Mouse (Mus musculus) hindbrain, embryonic 15.5 days (tissue): Measurements from ENCODE around the gene Top2b. TPM values are rescaled to one million over a fixed set of nuclear protein-coding genes. Genes with fewer than 3 reads are reported as not detected.

ENCODE experiments used
- ATAC-seq: fragments of 200-750 bp; cut with Nextera tagmentation; 2 replicates; pipeline ENCODE4 v1.8.0; 2017; ENCODE audit warnings: low read depth, moderate number of reproducible peaks, moderate TSS enrichment; ENCODE audit not compliant: low FRiP score
- H3K27ac ChIP-seq: fragments of 300-500 bp; sonication (generic); replicated peaks from 2 replicates; pipeline ENCODE4 v1.5.1; 2015; ENCODE audit warnings: mild to moderate bottlenecking, inconsistent platforms
- H3K27me3 ChIP-seq: fragments of 300-500 bp; sonication (generic); 2 replicates; pipeline ENCODE4 v1.6.1; 2015; ENCODE audit warnings: control low read depth, inconsistent platforms
- H3K36me3 ChIP-seq: fragments of 300-500 bp; sonication (generic); 2 replicates; pipeline ENCODE4 v1.6.1; 2015; ENCODE audit warnings: control low read depth, inconsistent platforms
- H3K4me1 ChIP-seq: fragments of 300-500 bp; sonication (generic); replicated peaks from 2 replicates; pipeline ENCODE4 v1.6.1; 2015; ENCODE audit warnings: control low read depth, inconsistent platforms
- H3K4me2 ChIP-seq: fragments of 300-500 bp; sonication (generic); 2 replicates; pipeline ENCODE4 v1.6.1; 2015; ENCODE audit warnings: moderate library complexity, mild to moderate bottlenecking, inconsistent platforms
- H3K4me3 ChIP-seq: fragments of 300-500 bp; sonication (generic); 2 replicates; pipeline ENCODE4 v1.5.1; 2015; ENCODE audit warnings: mild to moderate bottlenecking, inconsistent platforms
- H3K9ac ChIP-seq: fragments of 300-500 bp; sonication (generic); 2 replicates; pipeline ENCODE4 v1.6.1; 2015; ENCODE audit warnings: inconsistent platforms
- H3K9me3 ChIP-seq: fragments of 300-500 bp; sonication (generic); 2 replicates; pipeline ENCODE4 v1.6.1; 2016; ENCODE audit warnings: control low read depth, inconsistent platforms
- WGBS: fragments of 180-500 bp; shearing (Covaris S2); methylation state at CpG from one replicate; pipeline ENCODE4 v1.1.7; 2015; 5-methylcytosine and 5-hydroxymethylcytosine counted together
- polyA plus RNA-seq: library from polyadenylated mRNA; unstranded; fragments of >200 nt; fragmentation: Nextera tagmentation; extraction: Ambion mirVana; gene quantifications from 2 replicates; pipeline ENCODE4 v1.2.1, GENCODE M21; 2015

The Top2b gene
- polyA plus RNA-seq, 1 experiment from 2014 or later, result 83.8 TPM

DNA sequence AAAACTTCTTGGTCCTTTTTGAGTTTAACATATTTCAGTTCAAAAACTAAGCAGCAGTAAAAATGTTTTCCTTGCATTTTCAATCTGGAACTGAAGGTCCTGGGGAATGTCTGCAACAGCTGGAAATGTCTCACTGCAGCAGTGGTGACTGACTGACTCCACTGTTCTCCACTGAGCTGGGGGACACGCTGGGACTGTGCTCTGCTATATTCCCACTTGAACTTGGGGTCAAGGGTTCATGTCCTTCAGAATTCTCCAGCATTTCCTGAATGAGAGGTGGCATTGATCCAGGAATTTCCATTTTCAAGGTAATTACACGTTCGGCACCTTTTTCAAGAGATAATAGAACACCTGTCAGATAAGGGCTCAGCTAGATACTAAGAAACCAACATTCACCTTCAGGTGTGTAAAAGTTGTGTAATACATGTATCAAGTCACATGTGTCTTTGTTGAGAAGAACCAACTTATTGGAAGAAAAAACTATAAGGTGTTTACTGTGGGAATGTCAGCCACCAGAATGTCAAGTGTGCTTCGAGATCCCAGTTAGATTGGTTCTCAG, 67.0 kb downstream of the Top2b start:
- WGBS, result 67% methylated on average over 4 of the region's 4 CpGs
- H3K9ac ChIP-seq, result no peak overlapping the region
- no peak overlapping the region for H3K27ac ChIP-seq
- ATAC-seq, result no peak
- no peaks in the 10 kb centered on the region for H3K27me3 ChIP-seq
- H3K4me2 ChIP-seq, result no peak overlapping the region
- peaks cover 26% of the 10 kb centered on the region for H3K36me3 ChIP-seq
- H3K4me1 ChIP-seq, result no peaks in the 10 kb centered on the region
- H3K9me3 ChIP-seq, result no peaks in the 10 kb centered on the region
- no peak overlapping the region for H3K4me3 ChIP-seq

DNA sequence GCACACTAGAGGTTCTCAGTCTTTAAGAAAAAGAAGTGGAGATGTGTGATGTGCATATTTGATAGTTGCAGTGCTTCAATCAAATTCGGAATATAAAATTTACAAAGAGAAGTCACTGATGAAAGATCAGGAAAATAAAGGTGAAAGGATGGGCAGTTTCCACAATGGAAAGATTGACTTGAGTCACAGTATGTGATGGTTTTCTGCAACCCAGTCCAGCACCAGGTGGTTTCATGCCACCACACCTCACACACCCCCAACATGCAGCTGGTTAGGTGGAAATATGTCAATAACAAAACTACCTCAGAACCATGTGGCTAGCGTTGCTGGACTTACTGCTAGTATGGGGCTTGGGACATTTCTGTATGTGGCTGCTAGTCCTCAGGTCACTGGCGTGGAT, 67.6 kb downstream of the Top2b start:
- Histone ChIP-seq H3K9ac (no peak overlapping the region), H3K9me3 (no peaks in the 10 kb centered on the region), H3K36me3 (peaks cover 23% of the 10 kb centered on the region), H3K4me1 (no peaks in the 10 kb centered on the region), H3K27ac (no peak overlapping the region), H3K27me3 (no peaks in the 10 kb centered on the region), H3K4me3 (no peak overlapping the region), H3K4me2 (no peak overlapping the region)
- WGBS, result 95% methylated on average over 3 of the region's 3 CpGs
- ATAC-seq, result no peak

DNA sequence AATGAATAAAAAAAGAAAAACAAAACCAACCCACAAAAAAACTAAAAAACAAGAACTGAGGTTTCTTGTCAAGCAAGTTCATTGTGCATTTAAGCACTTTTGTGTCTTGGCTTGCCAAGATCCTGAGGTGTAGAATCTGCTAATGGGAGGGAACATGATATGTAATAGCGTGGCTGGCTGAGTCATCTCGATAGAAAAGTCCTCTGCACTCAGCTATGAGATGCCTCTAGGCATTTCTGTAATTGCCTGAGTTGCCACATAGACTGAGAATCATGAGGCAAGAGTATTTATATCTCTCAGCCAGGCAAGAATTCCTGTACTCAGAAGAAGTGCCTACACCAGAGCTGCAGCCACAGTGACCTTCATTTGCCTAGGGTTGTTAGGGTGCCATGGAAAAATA, 68.2 kb downstream of the Top2b start:
- 53% methylated on average over 2 of the region's 2 CpGs for WGBS
- H3K4me3 ChIP-seq, result no peak overlapping the region
- H3K36me3 ChIP-seq, result peaks cover 23% of the 10 kb centered on the region
- H3K27ac ChIP-seq, result no peak overlapping the region
- no peak for ATAC-seq
- no peaks in the 10 kb centered on the region for H3K4me1 ChIP-seq
- H3K9ac ChIP-seq, result no peak overlapping the region
- no peak overlapping the region for H3K4me2 ChIP-seq
- H3K9me3 ChIP-seq, result no peaks in the 10 kb centered on the region
- H3K27me3 ChIP-seq, result no peaks in the 10 kb centered on the region

DNA sequence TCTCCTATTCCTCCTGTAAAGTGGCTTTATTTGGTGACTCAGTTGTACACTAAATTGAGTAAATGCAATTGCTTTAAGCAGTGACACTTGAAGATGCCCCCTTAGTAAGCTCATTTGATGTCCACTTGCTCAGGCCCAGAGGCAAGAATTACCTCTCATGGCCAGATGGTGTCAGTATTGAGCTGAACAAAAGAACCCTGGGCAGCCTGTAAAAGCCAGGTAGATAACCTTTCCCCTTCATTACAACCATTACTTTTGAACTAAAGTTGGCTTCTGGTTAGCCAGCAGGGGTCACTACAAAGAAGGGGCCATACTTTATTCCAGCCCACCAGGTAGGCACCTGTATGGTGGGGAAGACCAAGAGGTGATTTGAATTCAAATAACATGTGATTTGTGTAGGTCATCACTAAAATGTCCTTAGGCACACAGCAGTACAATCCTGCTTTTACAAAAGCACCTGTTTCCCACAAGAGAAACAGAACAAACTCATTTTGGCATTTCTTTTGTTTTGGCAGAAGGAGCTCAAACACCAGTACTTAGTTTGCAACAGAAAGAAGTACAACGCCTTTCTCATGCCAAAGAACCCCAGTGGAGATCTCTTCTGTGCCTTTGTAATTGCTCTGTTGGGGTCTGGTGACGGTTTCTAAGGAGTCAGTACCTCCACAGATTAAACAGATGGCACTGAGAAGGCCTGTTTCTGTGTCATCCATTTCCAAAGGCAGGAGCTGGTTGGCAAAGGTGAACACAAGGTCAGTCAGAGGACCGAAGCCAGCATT, 69.6 kb downstream of the Top2b start:
- Histone ChIP-seq H3K36me3 (peaks cover 17% of the 10 kb centered on the region), H3K4me2 (no peak overlapping the region), H3K27ac (no peak overlapping the region), H3K4me1 (no peaks in the 10 kb centered on the region), H3K27me3 (no peaks in the 10 kb centered on the region), H3K9me3 (no peaks in the 10 kb centered on the region), H3K9ac (no peak overlapping the region), H3K4me3 (no peak overlapping the region)
- ATAC-seq, result peak; percentile 32
- WGBS, result 28% methylated on average over 3 of the region's 3 CpGs

DNA sequence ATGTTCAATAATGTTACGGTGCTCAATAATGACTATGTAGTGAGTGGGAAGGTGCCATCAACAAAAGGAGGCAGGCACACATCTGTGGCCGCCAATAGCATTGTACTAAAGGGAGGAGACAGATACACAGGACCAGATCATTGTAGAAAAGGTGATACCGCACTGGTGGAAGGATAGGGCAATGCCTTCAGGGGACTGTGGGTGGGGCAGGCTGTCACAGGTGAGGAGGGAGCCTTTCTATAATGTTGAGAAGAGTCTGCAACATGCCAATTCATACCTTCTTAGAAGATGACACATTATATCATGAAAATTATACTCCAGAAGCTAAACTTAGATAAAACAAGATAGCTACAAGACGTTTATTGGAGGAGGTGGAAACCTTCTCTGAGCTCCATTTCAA, 72.4 kb downstream of the Top2b start:
- Histone ChIP-seq H3K36me3 (peaks cover under 1% of the 10 kb centered on the region; the same call in 1 of the 2 replicates), H3K9ac (no peak overlapping the region), H3K4me3 (no peak overlapping the region), H3K4me2 (no peak overlapping the region), H3K27me3 (no peaks in the 10 kb centered on the region), H3K9me3 (no peaks in the 10 kb centered on the region), H3K27ac (no peak overlapping the region), H3K4me1 (0 out of 2 replicates have a peak, but pooled peaks cover under 1% of the 10 kb centered on the region)
- WGBS, result 94% methylated on average over 4 of the region's 4 CpGs
- no peak for ATAC-seq

DNA sequence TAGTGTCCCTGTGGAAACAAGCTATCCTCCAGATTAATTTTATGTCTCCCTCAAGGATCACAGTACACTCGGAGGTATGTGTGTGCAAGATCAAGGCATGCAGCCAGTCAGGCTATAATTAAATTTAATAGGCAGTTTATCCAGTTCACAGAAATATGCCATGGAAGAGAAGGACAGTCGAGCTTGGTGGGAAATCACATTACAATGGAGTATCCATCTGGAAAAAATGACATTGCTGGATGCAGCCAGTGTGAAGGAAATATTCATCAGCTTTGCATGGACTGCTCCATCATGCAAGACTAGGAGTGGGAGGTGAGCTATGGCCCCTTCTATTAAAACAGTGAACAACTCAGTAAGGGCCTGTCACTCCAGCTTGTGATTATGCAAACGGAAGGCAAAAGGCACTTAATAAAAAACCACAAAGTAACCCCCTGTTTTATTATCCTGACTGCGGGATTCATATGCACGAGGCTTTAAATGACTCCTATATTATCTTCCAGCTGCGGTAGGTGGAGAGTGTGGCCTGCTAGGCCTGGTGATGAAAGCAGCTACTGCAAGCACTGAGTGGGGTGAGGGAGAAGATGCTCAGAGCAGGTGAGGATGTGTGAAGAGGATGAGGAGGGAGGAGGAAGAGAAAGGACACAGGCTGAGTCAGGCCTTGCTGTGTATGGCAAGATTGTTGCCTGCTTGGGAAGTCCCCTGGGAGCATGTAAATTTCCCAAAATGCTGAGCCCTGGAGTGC, 74.6 kb downstream of the Top2b start:
- Histone ChIP-seq H3K4me3 (no peak overlapping the region), H3K27ac (no peak overlapping the region), H3K4me1 (0 out of 2 replicates have a peak, but pooled peaks cover 3% of the 10 kb centered on the region), H3K9me3 (no peaks in the 10 kb centered on the region), H3K27me3 (no peaks in the 10 kb centered on the region), H3K9ac (no peak overlapping the region), H3K4me2 (no peak overlapping the region), H3K36me3 (no peaks in the 10 kb centered on the region)
- 52% methylated on average over 6 of the region's 6 CpGs for WGBS
- ATAC-seq, result no peak

DNA sequence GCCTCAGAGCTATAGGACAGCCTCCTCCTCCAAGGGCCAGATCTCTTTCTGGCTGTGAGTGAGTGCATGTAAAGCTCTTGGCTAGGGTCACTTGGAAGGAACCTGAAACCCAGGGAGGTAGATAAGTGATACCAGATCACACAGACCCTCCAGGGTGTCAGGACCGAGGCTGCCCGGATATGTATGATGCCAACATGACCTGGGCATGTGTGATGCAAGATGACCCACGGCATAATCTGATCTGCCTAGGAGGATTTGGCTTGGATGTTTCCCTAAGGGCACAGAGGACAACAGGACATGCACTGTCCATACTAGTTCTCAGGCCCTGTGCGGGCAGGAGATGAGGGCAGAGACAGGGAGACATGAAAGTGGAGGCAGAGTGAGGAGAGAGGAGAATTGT, 79.9 kb downstream of the Top2b start:
- Histone ChIP-seq H3K36me3 (no peaks in the 10 kb centered on the region), H3K9ac (no peak overlapping the region), H3K9me3 (no peaks in the 10 kb centered on the region), H3K4me2 (no peak overlapping the region), H3K27ac (no peak overlapping the region), H3K27me3 (no peaks in the 10 kb centered on the region), H3K4me3 (no peak overlapping the region), H3K4me1 (0 out of 2 replicates have a peak, but pooled peaks cover 3% of the 10 kb centered on the region)
- no peak for ATAC-seq
- 88% methylated on average over 4 of the region's 4 CpGs for WGBS

DNA sequence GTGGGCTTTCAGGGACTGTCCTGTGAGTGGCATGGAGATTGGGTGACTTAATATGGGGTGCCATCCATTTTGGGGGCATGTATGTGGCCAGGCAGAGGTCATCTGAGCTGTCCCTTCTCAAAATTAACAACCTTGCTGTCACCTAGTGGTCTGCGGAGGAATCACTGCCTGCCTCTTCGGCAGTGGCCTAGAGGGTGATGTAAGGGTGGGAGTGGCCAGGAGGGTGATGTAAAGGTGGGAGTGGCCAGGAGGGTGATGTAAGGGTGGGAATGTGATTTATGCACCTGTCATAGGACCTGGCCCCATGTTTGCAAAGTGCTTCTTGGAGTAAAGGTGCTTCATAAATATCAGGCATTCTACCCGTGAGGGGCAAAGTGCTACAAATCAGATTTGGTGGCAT, 82.6 kb downstream of the Top2b start:
- no peaks in the 10 kb centered on the region for H3K9me3 ChIP-seq
- H3K4me1 ChIP-seq, result 0 out of 2 replicates have a peak, but pooled peaks cover under 1% of the 10 kb centered on the region
- no peak overlapping the region for H3K4me2 ChIP-seq
- no peak overlapping the region for H3K4me3 ChIP-seq
- H3K9ac ChIP-seq, result no peak overlapping the region
- no peaks in the 10 kb centered on the region for H3K27me3 ChIP-seq
- 46% methylated on average over 3 of the region's 3 CpGs for WGBS
- ATAC-seq, result peak; percentile 66
- no peaks in the 10 kb centered on the region for H3K36me3 ChIP-seq
- no peak overlapping the region for H3K27ac ChIP-seq

DNA sequence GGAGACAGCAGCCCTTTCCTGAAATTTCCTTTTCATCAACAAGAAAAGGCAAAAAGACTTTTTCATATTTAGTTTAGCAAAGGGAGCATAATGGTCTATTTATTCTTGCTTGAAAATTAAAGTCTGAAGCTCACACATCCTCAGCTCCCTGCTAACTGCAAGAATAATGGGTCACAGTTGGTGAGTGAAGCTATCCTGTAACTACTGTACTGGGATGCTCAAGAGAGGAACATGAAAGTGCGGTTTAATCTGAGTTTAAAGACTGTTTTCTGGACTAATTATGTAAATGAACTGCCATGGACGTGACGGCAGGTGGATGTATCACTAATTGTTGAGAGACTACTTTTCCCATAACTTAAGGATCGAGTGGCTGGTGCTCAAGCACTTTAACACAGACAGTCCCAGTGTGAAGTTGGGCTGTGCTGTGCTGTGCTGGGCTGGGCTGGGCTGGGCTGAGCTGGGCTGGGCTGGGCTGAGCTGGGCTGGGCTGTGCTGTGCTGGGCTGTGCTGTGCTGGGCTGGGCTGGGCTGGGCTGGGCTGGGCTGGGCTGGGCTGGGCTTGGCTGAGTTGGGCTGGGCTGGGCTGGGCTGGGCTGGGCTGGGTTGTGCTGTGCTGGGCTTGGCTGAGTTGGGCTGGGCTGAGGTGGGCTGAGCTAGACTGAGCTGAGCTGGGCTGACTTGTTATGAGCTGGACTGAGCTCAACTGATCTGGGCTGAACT, 83.4 kb downstream of the Top2b start:
- Histone ChIP-seq H3K4me3 (no peak overlapping the region), H3K9me3 (no peaks in the 10 kb centered on the region), H3K36me3 (no peaks in the 10 kb centered on the region), H3K27ac (no peak overlapping the region), H3K4me1 (no peaks in the 10 kb centered on the region), H3K9ac (no peak overlapping the region), H3K27me3 (no peaks in the 10 kb centered on the region), H3K4me2 (no peak overlapping the region)
- ATAC-seq, result peak; percentile 69
- WGBS, result 41% methylated on average over 4 of the region's 4 CpGs

DNA sequence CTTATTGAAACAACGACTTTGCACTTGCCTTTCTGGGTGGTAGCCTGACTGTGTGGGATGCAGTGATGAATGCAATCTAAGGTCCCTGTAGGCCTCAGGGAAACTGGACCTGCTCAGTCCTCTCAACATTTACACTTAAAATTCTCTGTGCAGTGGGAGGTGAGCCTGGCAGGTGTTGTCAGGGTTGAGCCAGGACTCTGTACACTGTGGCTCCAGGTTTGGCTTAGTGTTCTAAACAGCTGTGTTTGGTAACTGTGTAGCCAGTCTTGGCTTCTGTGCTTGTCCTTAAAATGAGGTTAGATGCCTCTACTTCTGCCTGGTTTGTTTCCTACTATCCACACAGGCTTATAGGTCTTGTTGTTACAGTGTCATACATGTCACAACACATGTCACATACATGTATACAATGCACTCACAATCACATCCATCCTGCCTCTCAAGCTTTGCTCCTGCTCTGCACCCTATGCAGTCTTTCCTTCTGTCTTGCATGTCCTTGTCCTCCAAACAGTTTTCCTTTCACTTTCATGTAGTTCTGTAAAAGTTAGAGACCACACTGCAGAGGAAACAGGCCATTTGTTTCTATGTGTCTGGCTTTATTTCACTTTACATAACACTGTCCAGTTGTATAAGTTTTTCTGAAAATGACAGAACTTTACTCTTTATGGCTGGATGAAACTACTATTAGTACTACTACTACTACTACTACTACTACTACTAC, 113.8 kb downstream of the Top2b start:
- no peak overlapping the region for H3K4me2 ChIP-seq
- no peak for ATAC-seq
- H3K4me1 ChIP-seq, result peaks cover 4% of the 10 kb centered on the region; the same call in 1 of the 2 replicates
- no peaks in the 10 kb centered on the region for H3K36me3 ChIP-seq
- H3K9me3 ChIP-seq, result no peaks in the 10 kb centered on the region
- 93% methylated on average over 1 of the region's 1 CpGs for WGBS
- H3K27me3 ChIP-seq, result no peaks in the 10 kb centered on the region
- no peak overlapping the region for H3K27ac ChIP-seq
- no peak overlapping the region for H3K4me3 ChIP-seq
- no peak overlapping the region for H3K9ac ChIP-seq

DNA sequence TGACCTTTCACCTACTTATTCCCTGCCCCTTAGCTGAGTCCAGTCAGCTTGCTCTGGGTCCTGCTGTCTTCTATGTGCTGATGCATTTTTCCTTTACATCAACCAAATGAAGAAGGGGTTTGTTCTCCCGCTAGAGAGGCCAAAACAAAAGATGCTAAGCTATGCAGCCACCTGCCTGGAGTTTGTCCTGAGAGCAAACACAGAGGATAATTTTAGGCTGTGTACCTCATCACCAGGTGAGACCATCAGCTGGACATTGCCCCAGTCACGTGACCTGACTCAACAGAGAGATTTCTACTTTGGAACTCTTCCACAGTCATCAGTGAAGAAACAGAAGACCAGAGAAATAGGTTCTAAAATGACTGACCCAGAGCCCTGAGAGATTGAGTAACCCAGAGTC, 114.5 kb downstream of the Top2b start:
- 79% methylated on average over 2 of the region's 2 CpGs for WGBS

More for the DNA sequence above, 114.5 kb downstream of the Top2b start:
- Histone ChIP-seq H3K9ac (no peak overlapping the region), H3K4me3 (no peak overlapping the region), H3K9me3 (no peaks in the 10 kb centered on the region), H3K4me1 (peaks cover 12% of the 10 kb centered on the region; the same call in 1 of the 2 replicates), H3K27me3 (no peaks in the 10 kb centered on the region), H3K27ac (no peak overlapping the region), H3K4me2 (no peak overlapping the region), H3K36me3 (no peaks in the 10 kb centered on the region)
- ATAC-seq, result no peak
